Mouse (Mus musculus) kidney, adult 9 months (tissue): Measurements from ENCODE around the gene Afg3l1.
"Not testable (repeated sequence)": the region's sequence is repeated elsewhere in the genome, so short reads cannot be mapped to it uniquely, and the experiment has no call there.

Experiments
- DNase-seq: peaks from one replicate; pipeline ENCODE4 v3.0.0; 2022

Gene Afg3l1

GRCm38 (mm10) chr8:123518172-123518571 is 40.5 kb downstream of the Afg3l1 start:
- DNase-seq, result no peak

- peak; percentile 94 for DNase-seq
These were observed 41.0 kb downstream of the Afg3l1 start, which contains the start of gene Gas8 for GRCm38 (mm10) chr8:123518667-123519066. Gene Gas8 (plus strand): TSS chr8:123518834.

GRCm38 (mm10) chr8:123520048-123520447 is 42.3 kb downstream of the Afg3l1 start:
- not testable (repeated sequence) for DNase-seq

GRCm38 (mm10) chr8:123527720-123528489 is 50.2 kb downstream of the Afg3l1 start:
- no peak for DNase-seq

- DNase-seq, result no peak
These were observed 58.7 kb downstream of the Afg3l1 start for GRCm38 (mm10) chr8:123536242-123536989.

GRCm38 (mm10) chr8:123536990-123537380 is 59.3 kb downstream of the Afg3l1 start:
- DNase-seq, result no peak

GRCm38 (mm10) chr8:123537641-123538040 is 59.9 kb downstream of the Afg3l1 start:
- DNase-seq, result peak; percentile 28
